Mouse (Mus musculus) ES-Bruce4 (cell line): Measurements from ENCODE around the gene Agtrap. TPM values are rescaled to one million over a fixed set of nuclear protein-coding genes. Genes with fewer than 3 reads are reported as not detected.

Source experiments
- H3K27ac ChIP-seq: 2 replicates; pipeline ENCODE4 v1.5.1; 2012; ENCODE audit warnings: low read length, inconsistent platforms; ENCODE audit not compliant: insufficient read depth
- H3K27me3 ChIP-seq: 2 replicates; pipeline ENCODE4 v1.6.1; 2012; ENCODE audit warnings: mild to moderate bottlenecking, low read length, inconsistent platforms; ENCODE audit not compliant: control insufficient read depth, poor library complexity, insufficient read depth, severe bottlenecking
- H3K36me3 ChIP-seq: 2 replicates; pipeline ENCODE4 v1.6.1; 2012; ENCODE audit warnings: inconsistent platforms, mild to moderate bottlenecking, low read length, moderate library complexity; ENCODE audit not compliant: control insufficient read depth, poor library complexity, insufficient read depth, severe bottlenecking
- H3K4me1 ChIP-seq: one replicate; pipeline ENCODE4 v1.8.1; 2011; ENCODE audit warnings: low read length; ENCODE audit not compliant: control insufficient read depth, insufficient read depth
- H3K4me3 ChIP-seq: 2 replicates; pipeline ENCODE4 v1.5.1; 2011; ENCODE audit warnings: low read depth, mild to moderate bottlenecking, low read length
- H3K9ac ChIP-seq: 2 replicates; pipeline ENCODE4 v1.6.1; 2012; ENCODE audit warnings: low read depth, mild to moderate bottlenecking, inconsistent platforms; ENCODE audit not compliant: poor library complexity, severe bottlenecking
- H3K9me3 ChIP-seq: replicated peaks from 2 replicates; pipeline ENCODE4 v1.6.1; 2012; ENCODE audit warnings: mild to moderate bottlenecking, low read length, inconsistent platforms; ENCODE audit not compliant: control insufficient read depth, poor library complexity, insufficient read depth, severe bottlenecking
- CTCF ChIP-seq: IDR thresholded peaks from one replicate; pipeline ENCODE4 v1.8.1; 2011; ENCODE audit warnings: low read depth, low read length
- EP300 ChIP-seq: IDR thresholded peaks from 2 replicates; pipeline ENCODE4 v1.6.1; 2011; ENCODE audit warnings: low read depth, low read length; ENCODE audit not compliant: insufficient read depth
- POLR2A ChIP-seq: IDR thresholded peaks from one replicate; pipeline ENCODE4 v1.8.1; 2011; ENCODE audit warnings: low read length; ENCODE audit not compliant: insufficient read depth
- polyA plus RNA-seq: library from polyadenylated mRNA; stranded (reverse); fragments of >200 nt; gene quantifications from 2 replicates; pipeline ENCODE4 v1.2.4, GENCODE M21; 2011; ENCODE audit warnings: low read depth; ENCODE audit not compliant: missing spikeins, insufficient read depth, insufficient read length

The Agtrap gene
- polyA plus RNA-seq, 1 experiment, result 48.2 TPM

GRCm38 (mm10) chr4:148097936-148098335 lies 10.1 kb upstream of the Agtrap start:
- Histone ChIP-seq H3K9ac (no peak overlapping the region), H3K27ac (no peak overlapping the region), H3K36me3 (no peaks in the 10 kb centered on the region), H3K4me1 (peaks cover 3% of the 10 kb centered on the region), H3K27me3 (no peaks in the 10 kb centered on the region), H3K4me3 (no peak overlapping the region), H3K9me3 (no peaks in the 10 kb centered on the region)
- TF ChIP-seq EP300 (no peak), POLR2A (no peak), CTCF (no peak)

GRCm38 (mm10) chr4:148095081-148095480 lies 7.2 kb upstream of the Agtrap start:
- Histone ChIP-seq H3K4me1 (no peaks in the 10 kb centered on the region), H3K27me3 (no peaks in the 10 kb centered on the region), H3K36me3 (no peaks in the 10 kb centered on the region), H3K9me3 (no peaks in the 10 kb centered on the region), H3K4me3 (no peak overlapping the region), H3K27ac (no peak overlapping the region), H3K9ac (no peak overlapping the region)
- TF ChIP-seq CTCF, result no peak

- no peak overlapping the region for H3K27ac ChIP-seq
- H3K4me1 ChIP-seq, result peaks cover 2% of the 10 kb centered on the region
- TF ChIP-seq EP300 (no peak), CTCF (no peak), POLR2A (no peak)
- no peak overlapping the region for H3K4me3 ChIP-seq
- no peaks in the 10 kb centered on the region for H3K36me3 ChIP-seq
- no peak overlapping the region for H3K9ac ChIP-seq
- no peaks in the 10 kb centered on the region for H3K27me3 ChIP-seq
- no peaks in the 10 kb centered on the region for H3K9me3 ChIP-seq
Measured at GRCm38 (mm10) chr4:148094161-148094560, 6.3 kb upstream of the Agtrap start.

- Histone ChIP-seq H3K36me3 (no peaks in the 10 kb centered on the region), H3K9ac (peak overlapping the region; percentile 47), H3K4me3 (peak overlapping the region; percentile 28)
Measured at GRCm38 (mm10) chr4:148092551-148093271, 4.9 kb upstream of the Agtrap start.

GRCm38 (mm10) chr4:148091181-148091580 lies 3.4 kb upstream of the Agtrap start:
- Histone ChIP-seq H3K9ac (no peak overlapping the region), H3K4me1 (peaks cover 2% of the 10 kb centered on the region), H3K36me3 (no peaks in the 10 kb centered on the region), H3K9me3 (no peaks in the 10 kb centered on the region), H3K27me3 (no peaks in the 10 kb centered on the region), H3K4me3 (no peak overlapping the region), H3K27ac (peak overlapping the region; percentile 56; the same call in 1 of the 2 replicates)
- TF ChIP-seq CTCF, result no peak

More at GRCm38 (mm10) chr4:148092551-148093271, 4.9 kb upstream of the Agtrap start:
- Histone ChIP-seq H3K27me3 (no peaks in the 10 kb centered on the region), H3K4me1 (peaks cover 2% of the 10 kb centered on the region), H3K9me3 (no peaks in the 10 kb centered on the region), H3K27ac (peak overlapping the region; percentile 66)
- TF ChIP-seq POLR2A (no peak), CTCF (no peak), EP300 (peak; percentile 73)

GRCm38 (mm10) chr4:148089166-148089565 lies 1.3 kb upstream of the Agtrap start:
- H3K4me3 ChIP-seq, result no peak overlapping the region
- no peaks in the 10 kb centered on the region for H3K9me3 ChIP-seq
- H3K36me3 ChIP-seq, result no peaks in the 10 kb centered on the region
- peaks cover 2% of the 10 kb centered on the region for H3K4me1 ChIP-seq
- H3K9ac ChIP-seq, result no peak overlapping the region
- TF ChIP-seq EP300 (peak; percentile 91), POLR2A (no peak), CTCF (no peak)
- no peaks in the 10 kb centered on the region for H3K27me3 ChIP-seq
- peak overlapping the region; percentile 90 for H3K27ac ChIP-seq
